Mouse (Mus musculus): ENCODE measurements around the gene Ankrd26.
"Not testable (repeated sequence)": the region's sequence is repeated elsewhere in the genome, so short reads cannot be mapped to it uniquely, and the experiment has no call there.

Gene Ankrd26

GRCm38 (mm10) chr6:118561745-118562609, at the start of gene Ankrd26:
TSS of gene Ankrd26 (minus strand) at chr6:118562226.
- DNase-seq (ENCODE audit: low spot score), result peak; percentile 69

- no peak for DNase-seq (ENCODE audit: low spot score)
Observed at GRCm38 (mm10) chr6:118608906-118609305, 46.9 kb upstream of the Ankrd26 start.

- DNase-seq (ENCODE audit: low spot score), result no peak
Observed at GRCm38 (mm10) chr6:118605974-118606373, 43.9 kb upstream of the Ankrd26 start.

GRCm38 (mm10) chr6:118603825-118604224, 41.8 kb upstream of the Ankrd26 start:
- DNase-seq (ENCODE audit: low spot score), result no peak

- DNase-seq (ENCODE audit: low spot score), result no peak
Observed at GRCm38 (mm10) chr6:118595681-118596055, 33.6 kb upstream of the Ankrd26 start.

- DNase-seq (ENCODE audit: low spot score), result no peak
Observed at GRCm38 (mm10) chr6:118594833-118595680, 33.0 kb upstream of the Ankrd26 start.

- DNase-seq (ENCODE audit: low spot score), result no peak
Observed at GRCm38 (mm10) chr6:118594070-118594469, 32.0 kb upstream of the Ankrd26 start.

- DNase-seq (ENCODE audit: low spot score), result no peak
Observed at GRCm38 (mm10) chr6:118593377-118594061, 31.5 kb upstream of the Ankrd26 start.

- no peak for DNase-seq (ENCODE audit: low spot score)
Observed at GRCm38 (mm10) chr6:118592662-118593376, 30.8 kb upstream of the Ankrd26 start.

- DNase-seq (ENCODE audit: low spot score), result not testable (repeated sequence)
Observed at GRCm38 (mm10) chr6:118578741-118579140, 16.7 kb upstream of the Ankrd26 start.

GRCm38 (mm10) chr6:118574351-118574750, 12.3 kb upstream of the Ankrd26 start:
- DNase-seq (ENCODE audit: low spot score), result no peak

GRCm38 (mm10) chr6:118567816-118568215, 5.8 kb upstream of the Ankrd26 start:
- no peak for DNase-seq (ENCODE audit: low spot score)

- DNase-seq (ENCODE audit: low spot score), result no peak
Observed at GRCm38 (mm10) chr6:118561225-118561624, 801 bp downstream of the Ankrd26 start.

GRCm38 (mm10) chr6:118538627-118539026, 23.4 kb downstream of the Ankrd26 start:
- no peak for DNase-seq (ENCODE audit: low spot score)

- DNase-seq (ENCODE audit: low spot score), result not testable (repeated sequence)
Observed at GRCm38 (mm10) chr6:118537201-118537600, 24.8 kb downstream of the Ankrd26 start.

GRCm38 (mm10) chr6:118535321-118535720, 26.7 kb downstream of the Ankrd26 start:
- no peak for DNase-seq (ENCODE audit: low spot score)

GRCm38 (mm10) chr6:118533381-118533780, 28.6 kb downstream of the Ankrd26 start:
- no peak for DNase-seq (ENCODE audit: low spot score)

- DNase-seq (ENCODE audit: low spot score), result no peak
Observed at GRCm38 (mm10) chr6:118520668-118521067, 41.4 kb downstream of the Ankrd26 start.

- no peak for DNase-seq (ENCODE audit: low spot score)
Observed at GRCm38 (mm10) chr6:118513335-118514012, 48.6 kb downstream of the Ankrd26 start.

GRCm38 (mm10) chr6:118499010-118499409, 63.0 kb downstream of the Ankrd26 start:
- DNase-seq (ENCODE audit: low spot score), result no peak

GRCm38 (mm10) chr6:118482125-118482524, 79.9 kb downstream of the Ankrd26 start:
- no peak for DNase-seq (ENCODE audit: low spot score)

Data from layer of hippocampus, adult 9-10 months (tissue).